Mouse (Mus musculus) heart, embryonic 15.5 days (tissue): Measurements from ENCODE around the gene Tsga10ip. TPM values are rescaled to one million over a fixed set of nuclear protein-coding genes. Genes with fewer than 3 reads are reported as not detected.

ENCODE experiments used
- ATAC-seq: fragments of 200-750 bp; cut with Nextera tagmentation; replicated peaks from 2 replicates; pipeline ENCODE4 v1.8.0; 2017; ENCODE audit warnings: low read depth, moderate TSS enrichment; ENCODE audit not compliant: insufficient number of reproducible peaks, insufficient read depth, low FRiP score
- H3K27ac ChIP-seq: fragments of 300-500 bp; sonication (generic); 2 replicates; pipeline ENCODE4 v1.5.1; 2015; ENCODE audit warnings: mild to moderate bottlenecking, inconsistent platforms
- H3K27me3 ChIP-seq: fragments of 300-500 bp; sonication (generic); 2 replicates; pipeline ENCODE4 v1.6.1; 2015; ENCODE audit warnings: inconsistent platforms
- H3K36me3 ChIP-seq: fragments of 300-500 bp; sonication (generic); 2 replicates; pipeline ENCODE4 v1.6.1; 2015; ENCODE audit warnings: mild to moderate bottlenecking, inconsistent platforms
- H3K4me1 ChIP-seq: fragments of 300-500 bp; sonication (generic); replicated peaks from 2 replicates; pipeline ENCODE4 v1.6.1; 2015; ENCODE audit warnings: inconsistent platforms
- H3K4me2 ChIP-seq: fragments of 300-500 bp; sonication (generic); 2 replicates; pipeline ENCODE4 v1.6.1; 2015; ENCODE audit warnings: inconsistent platforms, mild to moderate bottlenecking, moderate library complexity
- H3K4me3 ChIP-seq: fragments of 300-500 bp; sonication (generic); 2 replicates; pipeline ENCODE4 v1.5.1; 2015; ENCODE audit warnings: mild to moderate bottlenecking, inconsistent platforms
- H3K9ac ChIP-seq: fragments of 300-500 bp; sonication (generic); 2 replicates; pipeline ENCODE4 v1.6.1; 2015; ENCODE audit warnings: mild to moderate bottlenecking, inconsistent platforms
- H3K9me3 ChIP-seq: fragments of 300-500 bp; sonication (generic); replicated peaks from 2 replicates; pipeline ENCODE4 v1.6.1; 2016; ENCODE audit warnings: inconsistent platforms
- WGBS: fragments of 180-500 bp; shearing (Covaris S2); methylation state at CpG from one replicate; pipeline ENCODE4 v1.1.7; 2015; ENCODE audit warnings: mixed read lengths; 5-methylcytosine and 5-hydroxymethylcytosine counted together
- polyA plus RNA-seq: library from polyadenylated mRNA; unstranded; fragments of >200 nt; fragmentation: Nextera tagmentation; extraction: Ambion mirVana; gene quantifications from 2 replicates; pipeline ENCODE4 v1.2.1, GENCODE M21; 2015

Tsga10ip gene
- polyA plus RNA-seq, 1 experiment from 2014 or later: 2.0 TPM

DNA sequence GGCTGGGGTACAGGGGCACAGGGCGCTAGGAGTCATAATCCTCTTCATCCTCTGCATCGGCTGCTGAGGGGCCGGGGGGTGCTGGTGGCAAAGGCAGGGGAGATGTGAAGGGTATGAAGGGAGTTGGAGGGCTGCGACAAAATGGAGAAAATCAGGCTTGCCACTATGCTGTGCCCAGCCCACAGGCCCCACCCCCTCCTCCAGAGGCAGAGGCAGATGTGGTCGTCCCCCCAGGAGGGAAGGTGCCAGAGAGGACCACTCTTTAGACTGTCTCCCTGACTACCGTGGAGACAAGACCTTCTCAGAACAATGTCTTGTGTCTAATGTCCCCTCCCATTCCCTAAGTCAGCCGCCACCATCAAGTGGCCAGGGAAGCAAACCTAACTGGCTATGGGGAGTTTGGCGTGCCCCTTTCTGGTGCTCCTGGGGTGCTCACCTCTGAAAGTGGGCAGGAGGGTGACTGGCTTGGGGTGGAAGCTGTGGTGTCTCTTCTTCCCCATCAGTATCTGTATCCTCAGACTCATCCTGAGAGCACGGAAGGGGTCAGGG, 20.6 kb upstream of the Tsga10ip start:
- ATAC-seq: no peak
- peak overlapping the region; percentile 91 for H3K4me2 ChIP-seq
- H3K4me3 ChIP-seq: peak overlapping the region; percentile 83
- peaks cover 30% of the 10 kb centered on the region for H3K4me1 ChIP-seq
- no peak overlapping the region for H3K9ac ChIP-seq
- no peaks in the 10 kb centered on the region for H3K27me3 ChIP-seq
- H3K36me3 ChIP-seq: peaks cover 34% of the 10 kb centered on the region
- WGBS: 85% methylated on average over 9 of the region's 9 CpGs
- H3K9me3 ChIP-seq: no peaks in the 10 kb centered on the region
- no peak overlapping the region for H3K27ac ChIP-seq

GRCm38 (mm10) chr19:5422267-5422666, 19.9 kb upstream of the Tsga10ip start:
- ATAC-seq: no peak
- H3K4me1 ChIP-seq: peaks cover 29% of the 10 kb centered on the region
- no peak overlapping the region for H3K4me2 ChIP-seq
- H3K36me3 ChIP-seq: peaks cover 37% of the 10 kb centered on the region
- no peak overlapping the region for H3K4me3 ChIP-seq
- no peaks in the 10 kb centered on the region for H3K27me3 ChIP-seq
- 87% methylated on average over 10 of the region's 10 CpGs for WGBS
- no peak overlapping the region for H3K27ac ChIP-seq
- peak overlapping the region; percentile 23; the same call in 1 of the 2 replicates for H3K9ac ChIP-seq
- no peaks in the 10 kb centered on the region for H3K9me3 ChIP-seq

DNA sequence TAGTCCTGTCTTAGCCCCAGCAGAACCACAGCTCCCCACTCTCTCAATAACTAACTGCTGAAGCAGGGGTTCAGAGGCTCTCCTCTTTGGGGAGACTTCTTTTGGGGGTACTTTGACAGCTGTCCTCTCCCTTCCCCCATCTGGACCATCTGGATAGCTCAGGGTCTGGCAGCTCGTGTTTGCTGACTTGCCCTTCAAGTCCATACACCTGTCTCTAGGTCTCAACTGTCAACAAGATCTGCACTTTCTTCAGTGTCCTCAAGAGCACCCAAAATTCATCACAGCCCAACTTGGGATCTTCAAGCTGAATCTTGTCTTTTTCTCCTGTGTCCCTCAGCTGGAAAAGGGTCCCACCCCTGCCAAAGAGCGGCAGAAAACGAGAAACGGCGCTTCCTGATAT, 19.5 kb upstream of the Tsga10ip start:
- no peaks in the 10 kb centered on the region for H3K9me3 ChIP-seq
- no peak overlapping the region for H3K9ac ChIP-seq
- H3K4me2 ChIP-seq: no peak overlapping the region
- no peak for ATAC-seq
- no peaks in the 10 kb centered on the region for H3K27me3 ChIP-seq
- H3K36me3 ChIP-seq: peaks cover 32% of the 10 kb centered on the region
- H3K4me1 ChIP-seq: peaks cover 25% of the 10 kb centered on the region
- H3K27ac ChIP-seq: no peak overlapping the region
- 85% methylated on average over 5 of the region's 5 CpGs for WGBS
- H3K4me3 ChIP-seq: no peak overlapping the region

GRCm38 (mm10) chr19:5420579-5420978, 18.3 kb upstream of the Tsga10ip start:
- no peak for ATAC-seq

GRCm38 (mm10) chr19:5419630-5420029, 17.3 kb upstream of the Tsga10ip start:
- Histone ChIP-seq H3K27ac (no peak overlapping the region), H3K4me3 (no peak overlapping the region), H3K9me3 (no peaks in the 10 kb centered on the region), H3K36me3 (peaks cover 24% of the 10 kb centered on the region), H3K9ac (no peak overlapping the region), H3K4me2 (no peak overlapping the region), H3K27me3 (no peaks in the 10 kb centered on the region), H3K4me1 (peaks cover 13% of the 10 kb centered on the region)
- no peak for ATAC-seq
- WGBS: 88% methylated on average over 9 of the region's 9 CpGs

More at GRCm38 (mm10) chr19:5420579-5420978, 18.3 kb upstream of the Tsga10ip start:
- Histone ChIP-seq H3K4me3 (no peak overlapping the region), H3K9me3 (no peaks in the 10 kb centered on the region), H3K27ac (no peak overlapping the region), H3K4me2 (no peak overlapping the region), H3K27me3 (no peaks in the 10 kb centered on the region), H3K4me1 (peaks cover 13% of the 10 kb centered on the region), H3K9ac (no peak overlapping the region), H3K36me3 (peaks cover 24% of the 10 kb centered on the region)
- 93% methylated on average over 6 of the region's 6 CpGs for WGBS

DNA sequence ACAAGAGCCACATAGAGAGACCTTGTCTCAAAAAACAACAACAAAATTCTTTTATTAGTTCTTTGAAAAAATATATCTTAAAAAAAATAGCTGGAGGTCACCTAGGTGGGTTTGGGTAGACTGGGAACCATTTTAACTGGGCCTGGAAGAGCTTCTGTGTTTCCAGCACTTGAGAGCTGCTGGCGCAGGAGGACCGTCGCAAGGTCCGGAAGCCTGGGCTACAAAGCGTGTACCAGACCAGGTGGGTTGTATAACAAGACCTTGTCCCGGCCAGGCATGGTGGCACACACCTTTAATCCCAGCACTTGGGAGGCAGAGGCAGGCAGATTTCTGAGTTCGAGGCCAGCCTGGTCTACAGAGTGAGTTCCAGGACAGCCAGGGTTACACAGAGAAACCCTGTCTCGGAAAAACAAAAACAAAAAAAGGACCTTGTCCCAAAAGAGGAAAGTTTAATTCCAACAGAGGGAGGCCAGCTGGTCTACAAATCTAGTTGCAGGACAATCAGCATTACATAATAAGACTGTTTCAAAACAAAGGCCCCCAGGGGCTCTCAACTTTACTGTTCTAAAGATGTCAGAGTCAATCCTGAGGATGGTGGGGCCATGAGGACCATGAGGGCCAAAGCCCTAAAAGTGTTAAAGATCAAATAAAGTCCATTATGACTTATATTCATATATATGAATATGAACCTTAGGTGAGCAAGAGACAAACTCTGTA, 16.6 kb upstream of the Tsga10ip start:
- ATAC-seq: no peak
- 88% methylated on average over 8 of the region's 8 CpGs for WGBS

DNA sequence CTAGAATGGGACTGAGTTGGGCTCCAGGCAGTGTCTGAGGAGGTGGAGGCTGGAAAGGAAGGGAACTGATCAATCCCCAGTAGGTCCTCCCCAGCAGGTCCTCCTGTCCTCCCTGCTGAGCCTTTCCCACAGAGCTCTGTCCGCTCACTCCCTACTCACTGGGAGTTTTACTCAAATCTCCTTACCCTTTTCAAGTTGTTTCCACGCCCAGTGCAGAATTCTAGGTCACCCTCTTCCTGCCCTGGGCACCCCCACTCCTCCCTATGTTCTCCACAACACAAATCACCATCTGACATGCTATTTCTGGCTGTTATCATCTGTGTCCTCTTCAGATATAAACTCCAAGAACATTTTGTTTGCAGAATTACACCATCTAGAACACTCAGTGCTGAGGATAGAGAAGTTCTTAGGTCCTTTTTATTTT, 12.2 kb upstream of the Tsga10ip start:
- ATAC-seq: no peak; the same call in 1 of the 2 replicates
- WGBS: 65% methylated on average over 2 of the region's 2 CpGs

More for the DNA sequence above, 16.6 kb upstream of the Tsga10ip start:
- no peak overlapping the region for H3K4me3 ChIP-seq
- peaks cover 24% of the 10 kb centered on the region for H3K36me3 ChIP-seq
- no peak overlapping the region for H3K4me2 ChIP-seq
- no peaks in the 10 kb centered on the region for H3K9me3 ChIP-seq
- H3K9ac ChIP-seq: no peak overlapping the region
- H3K4me1 ChIP-seq: peaks cover 15% of the 10 kb centered on the region
- no peak overlapping the region for H3K27ac ChIP-seq
- H3K27me3 ChIP-seq: no peaks in the 10 kb centered on the region

GRCm38 (mm10) chr19:5413840-5414239, 11.5 kb upstream of the Tsga10ip start:
- Histone ChIP-seq H3K4me3 (no peak overlapping the region), H3K4me2 (no peak overlapping the region), H3K27ac (no peak overlapping the region), H3K27me3 (no peaks in the 10 kb centered on the region), H3K4me1 (peaks cover 9% of the 10 kb centered on the region), H3K36me3 (peaks cover 8% of the 10 kb centered on the region), H3K9ac (no peak overlapping the region), H3K9me3 (no peaks in the 10 kb centered on the region)
- WGBS: 66% methylated on average over 4 of the region's 4 CpGs
- no peak for ATAC-seq

More for the DNA sequence above, 12.2 kb upstream of the Tsga10ip start:
- Histone ChIP-seq H3K4me1 (0 out of 2 replicates have a peak, but pooled peaks cover 5% of the 10 kb centered on the region), H3K9ac (no peak overlapping the region), H3K27me3 (no peaks in the 10 kb centered on the region), H3K4me2 (no peak overlapping the region), H3K4me3 (no peak overlapping the region), H3K9me3 (no peaks in the 10 kb centered on the region), H3K27ac (peak overlapping the region; percentile 20; the same call in 1 of the 2 replicates), H3K36me3 (peaks cover 9% of the 10 kb centered on the region)

DNA sequence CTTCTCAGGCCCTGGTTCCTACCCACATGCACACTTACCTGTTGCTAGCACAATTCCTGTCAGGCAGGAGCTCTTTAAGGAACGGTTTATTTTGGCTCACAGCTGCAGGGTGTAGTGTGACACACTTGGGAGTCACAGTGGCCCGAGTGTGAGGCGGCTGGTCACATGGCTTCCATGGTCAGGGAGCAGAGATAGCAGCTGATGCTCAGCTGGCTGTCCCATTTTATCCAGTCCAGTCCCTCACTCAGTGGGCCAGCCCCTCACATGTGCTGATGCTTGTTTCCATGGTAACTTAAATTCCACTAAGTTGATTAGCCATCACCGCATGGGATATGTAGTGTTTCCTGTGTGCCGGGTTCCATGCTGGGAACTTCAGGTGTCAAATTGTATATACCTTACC, 9.6 kb upstream of the Tsga10ip start:
- Histone ChIP-seq H3K27me3 (no peaks in the 10 kb centered on the region), H3K9me3 (no peaks in the 10 kb centered on the region), H3K4me2 (no peak overlapping the region), H3K9ac (no peak overlapping the region), H3K4me1 (peaks cover 24% of the 10 kb centered on the region), H3K36me3 (no peaks in the 10 kb centered on the region), H3K4me3 (no peak overlapping the region), H3K27ac (no peak overlapping the region)
- no peak for ATAC-seq
- 53% methylated on average over 5 of the region's 5 CpGs for WGBS

- no peak overlapping the region for H3K9ac ChIP-seq
- ATAC-seq: no peak
Measured at GRCm38 (mm10) chr19:5410641-5411040, 8.3 kb upstream of the Tsga10ip start.

DNA sequence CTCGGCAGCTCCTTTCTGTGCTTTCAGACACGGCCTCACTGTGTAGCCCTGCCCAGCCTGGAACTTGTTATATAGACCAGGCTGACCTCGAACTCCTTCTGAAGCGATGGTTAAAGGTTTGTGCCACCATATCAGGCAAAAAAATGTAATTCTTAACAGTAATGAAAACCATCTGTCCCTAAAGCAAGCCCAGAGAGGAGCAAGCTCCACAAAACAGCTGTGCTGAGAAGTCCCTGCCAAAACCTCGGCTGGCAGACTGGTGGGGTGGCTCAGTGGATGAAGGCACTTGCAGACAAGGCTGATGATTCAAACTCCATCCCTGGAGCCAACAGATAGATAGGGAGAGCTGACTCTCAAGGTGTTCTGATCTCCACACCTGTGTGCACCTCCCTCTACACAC, 6.7 kb upstream of the Tsga10ip start:
- Histone ChIP-seq H3K27me3 (no peaks in the 10 kb centered on the region), H3K4me1 (peaks cover 22% of the 10 kb centered on the region), H3K27ac (peak overlapping the region; percentile 57), H3K4me2 (no peak overlapping the region), H3K9me3 (no peaks in the 10 kb centered on the region), H3K4me3 (no peak overlapping the region), H3K9ac (no peak overlapping the region), H3K36me3 (no peaks in the 10 kb centered on the region)
- 78% methylated on average over 5 of the region's 5 CpGs for WGBS
- ATAC-seq: no peak

More at GRCm38 (mm10) chr19:5410641-5411040, 8.3 kb upstream of the Tsga10ip start:
- H3K27me3 ChIP-seq: no peaks in the 10 kb centered on the region
- WGBS: 74% methylated on average over 5 of the region's 5 CpGs
- no peaks in the 10 kb centered on the region for H3K36me3 ChIP-seq
- no peak overlapping the region for H3K4me3 ChIP-seq
- H3K9me3 ChIP-seq: no peaks in the 10 kb centered on the region
- H3K4me2 ChIP-seq: no peak overlapping the region
- peaks cover 27% of the 10 kb centered on the region for H3K4me1 ChIP-seq
- H3K27ac ChIP-seq: no peak overlapping the region
